8 mouse cellular contexts compared by ENCODE assay signal in the genomic region with DNA sequence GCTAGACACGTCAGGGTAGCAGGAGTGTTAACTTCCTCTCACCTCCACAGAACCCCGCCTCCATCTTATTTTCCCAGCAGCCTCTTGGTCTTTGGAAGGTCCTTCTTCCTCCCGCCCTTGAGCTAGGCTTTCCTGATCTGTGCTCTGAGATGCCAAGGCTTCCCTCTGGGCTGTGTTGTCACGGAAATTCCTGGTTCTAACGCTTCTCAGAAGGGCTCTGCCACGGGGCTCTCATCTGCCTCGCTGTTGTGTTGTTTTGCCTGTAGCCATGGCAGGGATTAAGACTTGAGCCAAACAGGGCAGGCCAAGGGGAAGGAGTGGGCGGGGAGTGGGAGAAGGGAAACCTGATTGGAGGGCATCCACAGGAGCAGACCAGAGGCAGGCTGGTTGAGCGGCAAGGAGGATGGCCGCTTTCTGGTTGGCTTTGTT. TPM values are rescaled to one million over a fixed set of nuclear protein-coding genes. Genes with fewer than 3 reads are reported as not detected.
A peak's percentile ranks its signal among the peaks of the same experiment; 100 is the strongest.
DNase-seq lines count a peak whose midpoint lies in the region; ATAC-seq and TF ChIP-seq lines count a peak whose summit lies in the region.

No protein-coding gene starts in this region.

- DNase-seq in ES-E14 (ENCODE audit: low read depth, low spot score) = peak; percentile 71
- peak; percentile 92 for DNase-seq in brain, embryonic 14.5 days (ENCODE audit: low read depth)
- DNase-seq in heart, postnatal 0 days (ENCODE audit: low spot score) = peak; percentile 71
- DNase-seq in layer of hippocampus, adult 2 months (ENCODE audit: low spot score in 2 of 2) = peak in 1 of 2 experiments; percentile 63
- no peak for DNase-seq in thymus, postnatal 10 days (ENCODE audit: low spot score in 2 of 2)

- H3K4me3 ChIP-seq in ES-E14 (ENCODE audit: insufficient read depth in 1 of 2, low read depth in 1 of 2, low read length in 2 of 2, poor library complexity in 1 of 2, severe bottlenecking in 1 of 2) = peak overlapping the region in 1 of 2 experiments; percentile 71; a peak in 3 of 4 replicates
- H3K4me3 ChIP-seq in forebrain, embryonic 12.5 days (replicated peaks) = peak overlapping the region; percentile 19; the same call in 1 of the 2 replicates
- no peak overlapping the region for H3K4me3 ChIP-seq in heart, postnatal 0 days (ENCODE audit: low read depth, low read length)
- H3K4me3 ChIP-seq in layer of hippocampus, adult 2 months = peak overlapping the region; percentile 34; the same call in 1 of the 2 replicates
- peak overlapping the region; percentile 24 for H3K4me3 ChIP-seq in midbrain, embryonic 12.5 days
- H3K4me3 ChIP-seq in testis, adult 2 months (ENCODE audit: control insufficient read depth, low read depth, low read length) = peak overlapping the region; percentile 75

- peaks cover 2 to 6% of the 10 kb centered on the region in 2 experiments; a peak in 1 of 4 replicates for H3K4me1 ChIP-seq in ES-E14 (ENCODE audit: control insufficient read depth in 2 of 2, insufficient read depth in 2 of 2, low read length in 2 of 2, poor library complexity in 1 of 2)
- H3K4me1 ChIP-seq in forebrain, embryonic 12.5 days = peaks cover 7% of the 10 kb centered on the region
- peaks cover 20% of the 10 kb centered on the region for H3K4me1 ChIP-seq in heart, postnatal 0 days (ENCODE audit: control insufficient read depth, insufficient read depth)
- peaks cover 12% of the 10 kb centered on the region for H3K4me1 ChIP-seq in midbrain, embryonic 12.5 days
- H3K4me1 ChIP-seq in testis, adult 2 months (ENCODE audit: control insufficient read depth, insufficient read depth, low read length) = peaks cover 17% of the 10 kb centered on the region

- TF ChIP-seq EP300 in heart, postnatal 0 days (IDR thresholded peaks at IDR 0.05; ENCODE audit: low read depth) = no peak

- H3K9me3 ChIP-seq in ES-E14 (ENCODE audit: control insufficient read depth, insufficient read depth, low read depth, low read length) = no peaks in the 10 kb centered on the region
- H3K9me3 ChIP-seq in forebrain, embryonic 12.5 days = no peaks in the 10 kb centered on the region
- H3K9me3 ChIP-seq in heart, postnatal 0 days (replicated peaks; ENCODE audit: control insufficient read depth, low read length) = no peaks in the 10 kb centered on the region
- no peaks in the 10 kb centered on the region for H3K9me3 ChIP-seq in midbrain, embryonic 12.5 days

- no peaks in the 10 kb centered on the region for H3K36me3 ChIP-seq in ES-E14 (ENCODE audit: control insufficient read depth, insufficient read depth, low read length, poor library complexity, severe bottlenecking)
- no peaks in the 10 kb centered on the region for H3K36me3 ChIP-seq in forebrain, embryonic 12.5 days (replicated peaks)
- no peaks in the 10 kb centered on the region for H3K36me3 ChIP-seq in heart, postnatal 0 days (replicated peaks; ENCODE audit: control insufficient read depth, insufficient read depth, low read length)
- no peaks in the 10 kb centered on the region for H3K36me3 ChIP-seq in midbrain, embryonic 12.5 days
- H3K36me3 ChIP-seq in testis, adult 2 months (ENCODE audit: control insufficient read depth, insufficient read depth, low read length) = no peaks in the 10 kb centered on the region

- no peak overlapping the region; the same call in 1 of the 2 replicates for H3K9ac ChIP-seq in ES-E14 (ENCODE audit: insufficient read depth, low read depth, low read length, poor library complexity, severe bottlenecking)
- 0 out of 2 replicates have a peak overlapping the region, but pooled peaks have one; percentile 22 for H3K9ac ChIP-seq in forebrain, embryonic 12.5 days
- no peak overlapping the region for H3K9ac ChIP-seq in heart, postnatal 0 days (replicated peaks; ENCODE audit: low read depth, low read length)
- no peak overlapping the region for H3K9ac ChIP-seq in midbrain, embryonic 12.5 days (replicated peaks)

- peak overlapping the region; percentile 27; the same call in 1 of the 2 replicates for H3K27ac ChIP-seq in ES-E14 (ENCODE audit: insufficient read depth, low read depth, low read length, poor library complexity, severe bottlenecking)
- H3K27ac ChIP-seq in forebrain, embryonic 12.5 days = no peak overlapping the region
- H3K27ac ChIP-seq in heart, postnatal 0 days (ENCODE audit: low read depth) = peak overlapping the region; percentile 13; the same call in 1 of the 2 replicates
- peak overlapping the region; percentile 70 for H3K27ac ChIP-seq in layer of hippocampus, adult 2 months
- H3K27ac ChIP-seq in midbrain, embryonic 12.5 days (replicated peaks) = peak overlapping the region; percentile 74
- peak overlapping the region; percentile 27; the same call in 1 of the 2 replicates for H3K27ac ChIP-seq in testis, adult 2 months (ENCODE audit: control insufficient read depth, insufficient read depth, low read depth, low read length)

- no peak for TF ChIP-seq CTCF in brain, embryonic 14.5 days (IDR thresholded peaks at IDR 0.05; ENCODE audit: borderline replicate concordance, extremely low read depth, insufficient read depth, insufficient read length)
- no peak for TF ChIP-seq CTCF in heart, postnatal 0 days (IDR thresholded peaks at IDR 0.05; ENCODE audit: low read depth)
- TF ChIP-seq CTCF in layer of hippocampus, adult 2 months (conservative IDR thresholded peaks at IDR 0.05) = no peak
- TF ChIP-seq CTCF in testis, adult 2 months (IDR thresholded peaks at IDR 0.05; ENCODE audit: control insufficient read depth, insufficient read depth, insufficient replicate concordance, low read depth, low read length) = no peak

- in situ Hi-C loops in ES-E14 (cut with MboI; ENCODE audit: low sequenced_read_pairs in 2 of 2, unreplicated experiment in 2 of 2) = no loop called here

- peak; percentile 89 for ATAC-seq in forebrain, embryonic 12.5 days (ENCODE audit: low FRiP score)
- peak; percentile 77 for ATAC-seq in heart, postnatal 0 days (ENCODE audit: insufficient read depth, low read depth)
- ATAC-seq in midbrain, embryonic 12.5 days (ENCODE audit: low FRiP score, low read depth) = peak; percentile 95

- no peaks in the 10 kb centered on the region for H3K27me3 ChIP-seq in forebrain, embryonic 12.5 days
- H3K27me3 ChIP-seq in heart, postnatal 0 days (ENCODE audit: control insufficient read depth, insufficient read depth, low read length) = no peaks in the 10 kb centered on the region
- no peaks in the 10 kb centered on the region for H3K27me3 ChIP-seq in midbrain, embryonic 12.5 days
- H3K27me3 ChIP-seq in testis, adult 2 months (ENCODE audit: control insufficient read depth, insufficient read depth, low read length) = no peaks in the 10 kb centered on the region

- H3K4me2 ChIP-seq in forebrain, embryonic 12.5 days = peak overlapping the region; percentile 46
- peak overlapping the region; percentile 21; the same call in 1 of the 2 replicates for H3K4me2 ChIP-seq in heart, postnatal 0 days (ENCODE audit: low read depth, low read length)
- peak overlapping the region; percentile 48 for H3K4me2 ChIP-seq in midbrain, embryonic 12.5 days (replicated peaks)

- TF ChIP-seq POLR2A in brain, embryonic 14.5 days (IDR thresholded peaks at IDR 0.05; ENCODE audit: borderline replicate concordance, extremely low read depth, insufficient read depth, insufficient read length, poor library complexity, severe bottlenecking) = 0 out of 2 replicates have a peak, but pooled peaks have one; percentile 9
- TF ChIP-seq POLR2A in testis, adult 2 months (IDR thresholded peaks at IDR 0.05; ENCODE audit: control insufficient read depth, low read depth, low read length) = no peak

- WGBS in forebrain, embryonic 12.5 days = 16% methylated on average over 10 of the region's 10 CpGs
- WGBS in heart, postnatal 0 days = 33% methylated on average over 10 of the region's 10 CpGs
- 16% methylated on average over 10 of the region's 10 CpGs for WGBS in midbrain, embryonic 12.5 days

TF ChIP-seq in ES-E14, 5 proteins besides CTCF, POLR2A, EP300 and RAD21:
- TF ChIP-seq MAFK (IDR thresholded peaks at IDR 0.05; ENCODE audit: insufficient read depth, low read depth, low read length) (no peak), ZC3H11A (IDR thresholded peaks at IDR 0.05; ENCODE audit: borderline replicate concordance, low read depth, low read length) (no peak), CHD2 (IDR thresholded peaks at IDR 0.05; ENCODE audit: low read depth, low read length) (no peak), HCFC1 (IDR thresholded peaks at IDR 0.05; ENCODE audit: borderline replicate concordance, insufficient read depth, low read length) (no peak), ZNF384 (IDR thresholded peaks at IDR 0.05; ENCODE audit: low read depth, low read length) (no peak)

RNA-seq across cellular contexts. Expression of a gene that starts 26.8 kb away (rescaled TPM):
- 8.5 and 15.9 TPM in 2 replicates for total RNA-seq in ES-E14 (2012; rRNA removed)
- polyA plus RNA-seq in brain, embryonic 14.5 days (2012; rRNA removed) = 7.3 and 11.9 TPM in 2 replicates
- 0.47 and 0.56 TPM in 2 replicates for polyA plus RNA-seq in forebrain, embryonic 12.5 days (2016; fragmentation: Nextera tagmentation; extraction: Ambion mirVana)
- total RNA-seq in heart, postnatal 0 days (2014; rRNA removed; ENCODE audit: low replicate concordance) = 17.6 and 17.9 TPM in 2 replicates
- 0.44 TPM in 1 of 2 replicates, not detected in the other for polyA plus RNA-seq in heart, postnatal 0 days (2015; fragmentation: Nextera tagmentation; extraction: Ambion mirVana)
- 10 to 100 TPM; 48.2 to 49.5 TPM for total RNA-seq in layer of hippocampus, adult 2 months (2021)
- polyA plus RNA-seq in midbrain, embryonic 12.5 days (2016; fragmentation: Nextera tagmentation; extraction: Ambion mirVana) = 0.54 and 0.92 TPM in 2 replicates
- polyA plus RNA-seq in testis, adult 2 months (2012; rRNA removed) = 0.81 and 0.91 TPM in 2 replicates

Comparison
In these comparisons a context has a peak if more than half of its experiments do, and no peak if none do; other contexts are left out.
1. DNase-seq: peak in ES-E14 (single experiment), brain, embryonic 14.5 days (single experiment) and heart, postnatal 0 days (single experiment); none in thymus, postnatal 10 days (0 of 2).
2. Peak in every context shown above with its lines, with median percentiles within 50 percentile points of each other: ATAC-seq and H3K4me2 ChIP-seq.